Mouse (Mus musculus) ES-E14 (cell line): Measurements from ENCODE around the gene Clec12a.

ENCODE experiments used
- CHD2 ChIP-seq: IDR thresholded peaks from 2 replicates; pipeline ENCODE4 v1.6.1; 2014; ENCODE audit warnings: mild to moderate bottlenecking, low read depth, low read length, inconsistent platforms
- MAFK ChIP-seq: IDR thresholded peaks from 2 replicates; pipeline ENCODE4 v1.6.1; 2014; ENCODE audit warnings: mild to moderate bottlenecking, low read depth, low read length, inconsistent platforms; ENCODE audit not compliant: insufficient read depth
- ZC3H11A ChIP-seq: IDR thresholded peaks from 2 replicates; pipeline ENCODE4 v1.6.1; 2012; ENCODE audit warnings: low read depth, mild to moderate bottlenecking, inconsistent platforms, low read length, borderline replicate concordance
- ZNF384 ChIP-seq: IDR thresholded peaks from 2 replicates; pipeline ENCODE4 v1.6.1; 2012; ENCODE audit warnings: low read depth, low read length, inconsistent platforms

GRCm38 (mm10) chr6:129344408-129344807 lies 1.9 kb downstream of the Clec12a start:
- TF ChIP-seq ZC3H11A (no peak), CHD2 (no peak), ZNF384 (no peak), MAFK (no peak)
